Mouse (Mus musculus): ENCODE measurements at regions not wholly inside any gene's neighbourhood (a gene's known extent, or its start where the extent isn't known, plus 50 kb on each side); places are given as distances from the start of the nearest gene placed in this dataset.

- DNase-seq = no peak
- intact Hi-C loops (cut with DNase I) = loop anchor here (5.0 to 10.0 kb wide), 3 partner anchors 53 to 774 kb away; partner anchors contain the start of gene Csl
Observed at GRCm38 (mm10) chr10:99959279-99959678, 56.2 kb upstream of the Kitl start.

- intact Hi-C loops (cut with DNase I) = loop anchor here (5.0 to 10.0 kb wide), 3 partner anchors 110 to 768 kb away; partner anchors contain the start of gene Csl
- no peak for DNase-seq
Observed at GRCm38 (mm10) chr10:99952486-99952885, 62.9 kb upstream of the Kitl start.

- peak; percentile 8 to 15 for DNase-seq
- intact Hi-C loops (cut with DNase I) = loop anchor here (5.0 to 10.0 kb wide), 3 partner anchors 109 to 767 kb away; partner anchors contain the start of gene Csl
Observed at GRCm38 (mm10) chr10:99951718-99952117, 63.7 kb upstream of the Kitl start.

DNA sequence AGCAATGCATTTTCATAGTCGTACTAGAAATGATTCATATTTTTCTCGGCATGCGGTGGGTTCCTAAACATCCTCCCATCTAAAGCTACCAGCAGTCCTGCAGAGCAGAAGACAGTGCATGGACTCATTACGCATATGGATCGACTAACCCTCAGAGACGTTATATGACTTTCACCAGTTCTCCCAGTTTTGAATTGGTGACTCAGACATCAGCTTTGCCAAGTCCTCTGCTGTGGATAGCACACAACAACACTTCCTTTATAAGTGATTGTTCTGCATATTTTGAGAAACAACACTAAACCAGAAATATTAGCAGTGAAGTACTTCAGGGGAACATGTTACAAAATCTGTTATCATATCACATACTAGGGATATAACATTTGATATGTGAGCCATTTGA is 64.1 kb upstream of the Kitl start:
- intact Hi-C loops (cut with DNase I) = loop anchor here (5.0 to 10.0 kb wide), 3 partner anchors 109 to 767 kb away; partner anchors contain the start of gene Csl
- DNase-seq = peak; percentile 14 to 24

DNA sequence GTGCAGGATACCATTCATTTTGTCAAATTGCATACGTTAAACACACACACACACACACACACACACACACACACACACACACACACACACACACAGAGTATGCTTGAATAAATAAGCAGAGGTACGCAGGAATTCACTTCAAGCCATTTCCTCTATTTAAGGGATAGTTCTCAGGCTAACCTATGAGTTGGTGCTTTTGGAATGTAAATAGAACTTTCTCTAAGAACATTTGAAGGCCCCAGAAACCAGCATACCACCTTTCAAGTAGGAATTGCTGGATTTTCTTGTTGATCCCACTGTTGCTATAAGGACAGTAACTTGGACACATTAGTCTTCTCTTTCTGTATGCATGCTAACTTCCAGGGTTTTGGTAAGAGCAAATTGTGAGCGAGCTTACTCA is 66.7 kb upstream of the Kitl start:
- no peak for DNase-seq
- intact Hi-C loops (cut with DNase I) = no loop called here

DNA sequence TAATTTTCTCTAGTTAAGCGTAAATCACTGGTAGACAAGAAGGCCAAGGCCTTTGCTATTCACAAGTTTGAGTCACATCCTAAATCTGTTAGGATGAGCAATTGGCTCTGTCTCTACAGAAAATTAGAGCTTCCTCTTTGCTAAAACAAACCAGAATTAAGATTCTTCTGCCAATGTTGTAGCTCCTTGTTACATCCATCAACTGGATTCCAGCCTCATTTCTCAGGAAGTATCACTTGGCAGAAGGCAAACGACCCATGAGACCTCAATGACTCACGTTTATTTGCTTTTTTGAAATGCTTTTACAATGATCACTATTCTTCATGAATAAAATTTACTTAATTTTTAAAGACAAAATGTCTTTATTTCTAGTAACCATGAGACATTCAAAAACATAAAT is 70.0 kb upstream of the Kitl start:
- intact Hi-C loops (cut with DNase I) = no loop called here
- peak; percentile 10 to 20 for DNase-seq

GRCm38 (mm10) chr10:99941665-99942064 is 73.8 kb upstream of the Kitl start:
- peak; percentile 10 to 19 for DNase-seq
- intact Hi-C loops (cut with DNase I) = loop anchor here (5.0 kb wide), 1 partner anchor 299 kb away; no protein-coding TSS in a partner anchor

DNA sequence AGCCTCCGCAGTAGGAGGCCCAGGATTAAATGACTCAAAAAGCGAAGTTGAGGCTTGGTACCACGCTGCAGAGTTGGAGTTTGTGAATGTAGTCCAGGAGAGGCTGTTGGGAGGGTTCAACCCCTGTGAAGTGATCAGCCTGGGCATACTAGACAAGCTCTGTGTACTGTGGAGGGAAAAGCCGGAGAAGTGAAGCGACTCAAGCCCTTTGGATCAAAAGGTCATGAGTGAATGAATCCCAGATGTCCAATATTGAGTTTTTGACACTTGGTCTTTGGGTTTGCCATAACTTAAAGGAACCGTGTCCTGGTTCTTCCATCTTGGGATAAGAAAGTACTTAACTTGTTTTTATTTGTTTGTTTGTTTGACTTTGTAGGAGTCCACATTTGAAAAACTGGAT is 76.5 kb upstream of the Kitl start:
- DNase-seq = no peak
- intact Hi-C loops (cut with DNase I) = no loop called here

DNA sequence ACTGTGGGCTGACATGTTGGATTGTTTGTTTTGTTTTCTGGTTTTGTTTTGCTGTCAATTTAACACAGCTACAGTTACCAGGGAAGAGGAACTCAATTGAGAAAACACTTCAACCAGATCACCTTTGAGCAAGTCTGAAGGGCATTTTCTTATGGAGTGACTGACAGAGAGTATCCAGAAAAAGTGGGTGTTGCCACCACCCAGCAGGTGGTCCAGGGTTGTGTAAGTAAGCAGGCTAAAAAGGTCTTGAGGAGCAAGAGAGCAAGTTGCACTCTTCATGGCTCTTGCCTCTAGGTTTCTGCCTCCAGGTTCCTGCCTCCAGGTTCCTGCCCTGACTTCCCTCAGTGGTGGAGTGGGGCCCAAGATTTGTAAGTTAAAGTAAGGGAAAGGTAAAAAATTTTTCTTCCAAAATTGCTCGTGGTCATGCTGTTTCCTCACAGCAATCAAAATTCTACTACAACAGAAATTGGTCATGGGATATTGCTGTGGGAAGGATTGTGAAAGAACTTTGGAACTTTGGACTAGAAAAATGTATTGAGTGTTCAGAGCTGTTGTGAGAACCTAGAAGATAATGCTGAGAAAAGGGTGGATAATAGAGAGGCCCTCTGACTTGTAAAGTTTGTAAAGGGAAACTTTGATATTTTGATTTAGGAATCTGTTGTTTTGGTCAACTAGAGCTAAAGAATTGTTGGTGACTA is 77.4 kb upstream of the Kitl start:
- DNase-seq = no peak
- intact Hi-C loops (cut with DNase I) = no loop called here

- no peak for DNase-seq
- intact Hi-C loops (cut with DNase I) = no loop called here
Observed at GRCm38 (mm10) chr10:99929191-99929590, 86.2 kb upstream of the Kitl start.

DNA sequence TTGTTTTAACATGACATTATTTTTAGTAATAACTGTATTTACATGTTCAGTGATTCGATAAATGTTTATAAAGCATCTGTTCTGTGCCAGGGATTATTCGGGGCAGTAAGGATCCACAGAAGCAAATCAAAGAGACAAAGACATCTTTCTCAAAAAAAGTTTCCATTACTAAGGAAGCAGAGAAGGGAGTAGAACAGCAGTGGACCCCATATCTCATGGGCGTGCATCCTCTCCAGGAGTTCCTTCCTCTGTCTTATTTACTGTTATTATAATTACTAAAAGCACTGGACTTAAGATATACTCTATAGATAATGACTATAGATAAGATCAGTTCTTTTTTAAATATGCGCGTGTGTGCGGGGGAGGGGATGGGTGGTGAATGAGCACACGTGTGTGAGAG is 87.5 kb upstream of the Kitl start:
- intact Hi-C loops (cut with DNase I) = no loop called here
- DNase-seq = no peak

DNA sequence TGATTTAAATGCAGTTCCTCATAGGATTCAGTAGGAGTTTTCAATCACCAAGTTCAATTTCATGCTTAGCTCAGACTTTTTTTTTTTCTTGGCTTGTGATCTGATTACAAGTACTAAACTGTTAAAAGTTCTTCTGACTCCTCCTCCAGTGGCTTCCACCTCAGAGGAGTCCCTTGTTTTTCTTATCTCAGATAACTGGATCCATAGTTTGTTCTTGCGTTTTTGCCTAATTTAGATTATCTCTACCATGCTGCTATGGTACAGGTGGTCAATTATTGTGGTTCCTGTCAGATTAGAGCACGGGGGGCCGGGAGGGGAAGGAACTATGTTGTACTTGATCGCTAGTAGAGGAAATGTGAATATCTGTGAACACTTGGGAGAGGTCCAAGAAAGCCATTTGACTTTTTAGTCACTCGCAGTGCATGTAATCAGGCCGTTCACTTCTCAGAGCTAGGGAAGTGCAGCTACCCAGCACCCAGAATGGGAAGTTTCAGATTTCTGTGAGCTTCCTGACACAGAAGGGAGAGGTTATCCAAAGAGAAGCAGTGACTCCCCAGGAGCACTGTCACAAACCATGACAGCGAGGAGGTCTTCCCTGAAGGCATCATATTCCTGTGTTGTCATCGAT is 89.0 kb upstream of the Kitl start:
- intact Hi-C loops (cut with DNase I) = no loop called here
- peak in 1 of 2 experiments; percentile 12 for DNase-seq

DNA sequence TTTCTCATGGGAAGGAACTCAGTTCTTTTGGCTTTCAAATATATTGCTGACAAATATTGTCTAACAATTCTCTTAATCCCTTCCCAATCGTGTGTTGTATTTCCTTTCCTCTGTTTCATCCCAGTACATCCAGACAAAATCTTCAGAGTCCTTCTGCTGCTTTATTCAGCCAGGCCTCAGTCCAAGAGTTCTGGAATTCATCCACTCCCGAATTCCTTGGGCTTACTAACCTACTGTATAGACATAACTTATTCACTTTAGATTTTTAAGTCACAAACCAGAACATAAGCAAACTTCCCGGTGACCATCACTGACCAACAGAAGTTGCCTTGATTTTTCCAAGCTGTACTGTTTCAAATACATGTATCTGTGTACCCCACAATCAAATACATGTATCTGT is 90.9 kb upstream of the Kitl start:
- no peak for DNase-seq
- intact Hi-C loops (cut with DNase I) = no loop called here

GRCm38 (mm10) chr10:99919925-99920324 is 95.5 kb upstream of the Kitl start:
- intact Hi-C loops (cut with DNase I) = no loop called here
- no peak for DNase-seq

- intact Hi-C loops (cut with DNase I) = no loop called here
- DNase-seq = no peak
Observed at GRCm38 (mm10) chr10:99918567-99919320, 96.7 kb upstream of the Kitl start.

GRCm38 (mm10) chr10:99913846-99914187 is 101.6 kb upstream of the Kitl start:
- intact Hi-C loops (cut with DNase I) = no loop called here
- DNase-seq = no peak

GRCm38 (mm10) chr10:99913001-99913845 is 102.2 kb upstream of the Kitl start:
- intact Hi-C loops (cut with DNase I) = no loop called here
- peak; percentile 20 to 36 for DNase-seq

DNA sequence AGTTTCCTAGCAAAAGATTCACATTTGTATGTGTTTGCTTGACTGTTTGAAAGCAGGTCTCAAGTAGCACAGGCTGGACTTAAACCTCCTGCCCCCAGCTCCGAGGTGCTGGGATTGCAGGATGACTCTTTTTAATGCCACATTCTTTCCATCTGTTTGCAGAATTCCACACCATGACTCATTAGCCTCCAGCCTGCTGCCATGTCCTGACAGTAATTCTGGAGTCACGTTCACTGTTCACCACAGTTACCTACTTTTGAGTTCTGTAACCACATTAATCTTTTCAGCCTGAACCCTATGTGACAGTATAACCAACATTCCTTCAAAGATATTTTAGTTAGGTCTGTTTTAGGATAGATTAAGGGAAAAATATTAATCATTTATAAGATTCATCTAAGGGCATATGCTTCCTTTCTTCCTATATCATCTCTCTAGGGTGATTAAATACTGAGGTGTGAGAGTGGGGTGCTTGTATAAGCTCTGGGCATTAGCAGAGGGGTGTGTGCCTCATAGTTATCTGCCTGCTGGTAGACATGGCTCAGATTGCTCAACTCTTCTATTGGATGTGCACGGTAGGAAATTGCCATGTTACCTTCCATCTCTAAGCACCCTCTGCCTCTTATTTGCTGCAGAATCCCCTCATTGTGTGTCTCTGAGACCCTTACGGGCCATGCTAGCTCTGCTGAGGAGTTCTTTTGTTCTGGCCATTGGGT is 105.3 kb upstream of the Kitl start:
- DNase-seq = no peak
- intact Hi-C loops (cut with DNase I) = no loop called here

DNA sequence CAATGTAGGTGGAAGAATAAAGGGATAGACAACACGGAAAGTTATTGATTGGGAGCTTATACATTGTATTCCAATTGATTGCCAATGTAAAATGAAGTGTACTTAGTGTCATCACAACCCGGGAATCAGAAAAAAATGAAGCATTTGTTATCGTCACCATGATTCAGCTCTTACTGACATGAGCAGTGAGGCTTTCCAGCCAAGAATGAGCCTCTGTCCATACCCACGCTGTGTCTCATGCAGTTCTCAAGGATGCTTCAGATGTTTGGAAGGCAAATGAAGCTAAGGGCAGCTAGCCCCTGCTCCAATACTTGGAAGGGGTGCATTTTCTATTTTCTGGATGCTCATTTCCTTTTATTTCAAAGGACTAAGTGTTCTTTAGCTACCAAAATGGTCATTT is 107.4 kb upstream of the Kitl start:
- intact Hi-C loops (cut with DNase I) = no loop called here
- no peak for DNase-seq

DNA sequence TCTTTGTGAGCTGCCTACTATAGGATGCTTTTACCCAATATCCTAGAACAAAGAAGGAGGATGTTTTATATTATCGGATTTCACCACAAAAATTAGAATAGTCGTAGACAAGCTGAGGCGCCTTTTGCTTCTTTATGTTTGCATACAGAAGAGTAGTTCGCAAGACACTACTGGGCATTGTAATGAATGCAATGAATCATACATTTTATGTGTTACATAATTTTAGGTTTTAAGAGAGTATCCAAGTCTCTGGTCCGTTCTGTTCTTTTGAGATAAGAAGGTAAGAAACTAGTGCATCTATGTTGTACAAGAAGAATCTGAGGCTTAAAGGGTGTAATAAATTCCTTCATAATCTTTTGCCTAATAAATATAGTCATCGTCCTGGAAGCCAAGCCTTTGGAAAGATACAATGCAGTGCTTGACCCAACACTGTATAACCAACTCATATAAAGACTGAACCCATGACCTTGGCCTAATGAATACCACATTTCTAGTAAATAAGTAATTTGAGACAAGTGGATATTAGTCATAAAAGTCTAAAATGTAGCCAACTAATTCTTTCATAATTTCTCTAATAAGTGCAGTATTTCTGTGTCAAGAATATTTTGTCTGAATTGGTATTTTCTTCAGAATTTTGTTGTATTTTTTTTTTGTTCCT is 108.5 kb upstream of the Kitl start:
- DNase-seq = no peak
- intact Hi-C loops (cut with DNase I) = no loop called here

All from heart, postnatal 10 days (tissue).